Mouse (Mus musculus): ENCODE measurements at regions not wholly inside any gene's neighbourhood (a gene's known extent, or its start where the extent isn't known, plus 50 kb on each side); places are given as distances from the start of the nearest gene placed in this dataset.

DNA sequence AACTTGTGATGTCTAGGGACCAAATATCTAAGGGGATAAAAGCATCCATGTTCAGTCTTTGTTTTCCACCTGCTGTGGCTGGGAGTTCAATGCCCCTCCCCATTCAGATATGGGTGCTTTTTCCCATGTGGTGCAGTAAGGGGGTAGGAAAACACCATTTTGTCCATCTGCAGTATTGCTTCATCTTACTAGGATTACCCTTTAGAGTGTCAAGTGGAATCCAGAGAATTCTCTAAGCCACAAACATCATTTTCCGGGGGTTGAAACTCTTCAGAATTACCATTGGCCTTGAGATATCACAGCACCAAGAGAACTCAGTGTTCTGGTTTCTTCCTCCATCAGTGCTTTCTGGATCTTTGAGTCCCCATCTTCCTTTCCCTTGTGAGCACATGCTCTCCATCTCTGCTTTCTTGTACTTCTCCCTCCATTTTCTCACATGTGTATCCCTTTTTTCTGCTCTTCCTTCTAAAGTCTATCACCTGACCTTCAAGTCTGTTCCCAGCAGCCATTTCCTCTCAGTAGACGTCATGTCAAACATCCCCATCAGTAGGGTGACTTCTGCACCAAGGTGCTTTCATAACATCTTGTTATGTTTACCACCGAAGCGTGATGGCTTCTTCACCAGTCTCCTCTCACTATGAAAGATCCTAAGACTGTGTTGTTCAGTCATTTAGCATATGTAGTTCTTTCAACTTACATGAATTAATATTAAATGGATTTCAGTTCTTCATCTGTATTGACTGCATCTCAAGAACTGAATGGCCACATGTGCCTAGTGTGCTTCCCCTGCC is 431.6 kb upstream of the Ubash3b start:
- no peaks in the 10 kb centered on the region for H3K9me3 ChIP-seq (ENCODE audit: control insufficient read depth, low read depth, low read length)
- no peaks in the 10 kb centered on the region for H3K27me3 ChIP-seq (ENCODE audit: control insufficient read depth, insufficient read depth, low read length)
- H3K4me1 ChIP-seq (ENCODE audit: control insufficient read depth, insufficient read depth, low read length): peaks cover 18% of the 10 kb centered on the region; the same call in 1 of the 2 replicates
- 88% methylated on average over 4 of the region's 4 CpGs for WGBS
- no peak overlapping the region for H3K9ac ChIP-seq (replicated peaks; ENCODE audit: low read depth, low read length)
- H3K27ac ChIP-seq (ENCODE audit: low read length): no peak overlapping the region
- no peak for ATAC-seq (ENCODE audit: insufficient number of reproducible peaks, insufficient read depth, low FRiP score, low read depth)
- H3K4me2 ChIP-seq (replicated peaks; ENCODE audit: low read depth, low read length): no peak overlapping the region
- no peak overlapping the region for H3K4me3 ChIP-seq (ENCODE audit: low read depth, low read length)
- H3K36me3 ChIP-seq (ENCODE audit: control insufficient read depth, insufficient read depth, low read length): peaks cover 40% of the 10 kb centered on the region

GRCm38 (mm10) chr9:41592101-41592500 is 430.6 kb upstream of the Ubash3b start:
- Histone ChIP-seq H3K4me3 (ENCODE audit: low read depth, low read length) (no peak overlapping the region), H3K27ac (ENCODE audit: low read length) (no peak overlapping the region), H3K9me3 (ENCODE audit: control insufficient read depth, low read depth, low read length) (no peaks in the 10 kb centered on the region), H3K4me1 (ENCODE audit: control insufficient read depth, insufficient read depth, low read length) (peaks cover 25% of the 10 kb centered on the region; the same call in 1 of the 2 replicates), H3K4me2 (replicated peaks; ENCODE audit: low read depth, low read length) (no peak overlapping the region), H3K36me3 (ENCODE audit: control insufficient read depth, insufficient read depth, low read length) (peaks cover 42% of the 10 kb centered on the region), H3K27me3 (ENCODE audit: control insufficient read depth, insufficient read depth, low read length) (no peaks in the 10 kb centered on the region), H3K9ac (replicated peaks; ENCODE audit: low read depth, low read length) (no peak overlapping the region)
- WGBS: 88% methylated on average over 1 of the region's 1 CpGs
- ATAC-seq (ENCODE audit: insufficient number of reproducible peaks, insufficient read depth, low FRiP score, low read depth): no peak

DNA sequence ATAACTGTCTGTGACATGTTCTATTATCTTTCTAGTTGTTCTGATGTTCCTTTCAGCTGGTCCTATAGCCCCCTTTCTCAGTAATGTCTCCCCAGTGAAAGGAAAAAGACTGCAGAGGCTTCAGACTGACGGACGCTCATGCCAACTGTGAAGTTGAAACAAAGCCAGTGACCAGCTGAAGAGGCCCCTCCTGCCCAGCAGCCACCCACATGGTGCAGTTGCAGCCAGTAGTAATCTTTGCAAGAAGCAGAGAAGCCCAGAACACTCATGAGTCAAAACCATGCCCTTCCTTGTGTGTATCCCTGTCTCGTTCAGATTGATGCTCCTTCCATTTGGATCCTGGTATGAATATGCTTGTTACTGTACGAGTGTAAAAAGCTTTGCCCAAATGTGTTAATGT is 428.7 kb upstream of the Ubash3b start:
- no peak overlapping the region for H3K9ac ChIP-seq (replicated peaks; ENCODE audit: low read depth, low read length)
- no peak overlapping the region for H3K4me3 ChIP-seq (ENCODE audit: low read depth, low read length)
- H3K27me3 ChIP-seq (ENCODE audit: control insufficient read depth, insufficient read depth, low read length): no peaks in the 10 kb centered on the region
- peaks cover 51% of the 10 kb centered on the region for H3K36me3 ChIP-seq (ENCODE audit: control insufficient read depth, insufficient read depth, low read length)
- WGBS: 81% methylated on average over 4 of the region's 4 CpGs
- no peak overlapping the region for H3K27ac ChIP-seq (ENCODE audit: low read length)
- peaks cover 35% of the 10 kb centered on the region; the same call in 1 of the 2 replicates for H3K4me1 ChIP-seq (ENCODE audit: control insufficient read depth, insufficient read depth, low read length)
- H3K9me3 ChIP-seq (ENCODE audit: control insufficient read depth, low read depth, low read length): no peaks in the 10 kb centered on the region
- H3K4me2 ChIP-seq (replicated peaks; ENCODE audit: low read depth, low read length): no peak overlapping the region
- ATAC-seq (ENCODE audit: insufficient number of reproducible peaks, insufficient read depth, low FRiP score, low read depth): no peak

DNA sequence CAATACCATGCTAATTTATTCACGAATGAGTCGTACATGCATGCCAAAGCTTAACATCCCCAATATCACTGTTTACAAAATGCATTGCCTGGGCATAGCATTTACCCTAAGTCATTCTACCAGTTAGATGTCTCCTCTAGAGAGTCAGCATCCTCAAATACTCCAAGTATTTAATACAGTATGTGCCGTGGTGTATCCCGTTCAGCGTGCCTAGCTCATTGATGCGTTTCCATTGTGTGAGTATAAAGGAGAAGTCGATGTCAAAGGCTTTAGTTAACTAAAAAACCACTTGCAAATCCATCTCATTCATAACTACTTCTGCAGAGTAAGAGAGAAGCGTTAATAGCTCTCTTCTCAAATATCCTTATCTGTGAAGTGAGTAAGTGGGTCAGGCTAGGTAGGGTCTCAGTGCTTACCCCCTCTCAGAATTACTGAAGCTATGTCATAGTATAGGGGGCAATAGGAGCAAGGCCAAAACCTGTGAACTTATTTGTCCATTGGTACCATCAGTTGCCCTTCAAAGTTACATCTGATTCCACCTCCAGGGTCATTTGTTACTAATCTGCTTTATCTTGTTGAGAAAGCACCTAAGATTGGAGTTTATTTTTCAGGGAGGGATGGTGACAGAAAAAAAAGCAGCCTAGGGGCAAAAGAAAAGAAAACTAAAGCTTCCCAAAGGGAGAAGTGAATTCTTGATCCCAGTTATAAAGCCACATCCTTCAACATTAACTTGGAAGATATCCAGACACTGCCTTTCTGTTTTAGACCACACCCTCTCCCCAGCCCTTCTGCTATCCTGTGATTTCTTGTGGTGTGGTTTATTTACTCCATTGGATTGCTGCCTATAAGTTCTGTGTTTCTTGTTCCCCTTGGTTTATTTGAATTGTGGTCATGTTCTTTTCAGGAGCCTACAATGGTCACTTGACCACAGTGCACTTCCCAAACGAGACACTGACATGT is 427.2 kb upstream of the Ubash3b start:
- Histone ChIP-seq H3K4me2 (replicated peaks; ENCODE audit: low read depth, low read length) (no peak overlapping the region), H3K9me3 (ENCODE audit: control insufficient read depth, low read depth, low read length) (no peaks in the 10 kb centered on the region), H3K4me1 (ENCODE audit: control insufficient read depth, insufficient read depth, low read length) (peaks cover 35% of the 10 kb centered on the region; the same call in 1 of the 2 replicates), H3K36me3 (ENCODE audit: control insufficient read depth, insufficient read depth, low read length) (peaks cover 51% of the 10 kb centered on the region), H3K4me3 (ENCODE audit: low read depth, low read length) (no peak overlapping the region), H3K9ac (replicated peaks; ENCODE audit: low read depth, low read length) (no peak overlapping the region), H3K27me3 (ENCODE audit: control insufficient read depth, insufficient read depth, low read length) (no peaks in the 10 kb centered on the region), H3K27ac (ENCODE audit: low read length) (no peak overlapping the region; the same call in 1 of the 2 replicates)
- 79% methylated on average over 9 of the region's 9 CpGs for WGBS
- no peak for ATAC-seq (ENCODE audit: insufficient number of reproducible peaks, insufficient read depth, low FRiP score, low read depth)

DNA sequence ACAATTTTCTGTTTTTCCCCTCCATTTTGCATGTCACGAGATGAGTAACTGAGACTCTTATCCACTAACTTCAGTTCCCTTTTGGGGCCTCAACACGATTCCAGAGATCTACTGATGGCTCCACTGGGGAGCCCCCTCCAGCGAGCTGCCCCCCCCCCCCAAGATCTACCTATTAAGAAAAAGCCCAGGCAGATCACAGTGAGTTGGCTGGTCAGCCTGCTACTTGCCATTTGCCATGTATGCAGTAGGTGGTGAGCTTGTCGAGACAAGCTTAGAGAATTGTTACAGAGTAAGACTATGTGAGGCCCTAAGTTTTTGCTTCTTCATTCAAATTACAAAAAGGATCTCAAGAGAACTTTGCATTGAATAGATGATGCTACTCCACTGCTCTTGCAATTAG is 426.3 kb upstream of the Ubash3b start:
- Histone ChIP-seq H3K9ac (replicated peaks; ENCODE audit: low read depth, low read length) (no peak overlapping the region), H3K4me2 (replicated peaks; ENCODE audit: low read depth, low read length) (no peak overlapping the region), H3K36me3 (ENCODE audit: control insufficient read depth, insufficient read depth, low read length) (peaks cover 51% of the 10 kb centered on the region), H3K9me3 (ENCODE audit: control insufficient read depth, low read depth, low read length) (no peaks in the 10 kb centered on the region), H3K4me1 (ENCODE audit: control insufficient read depth, insufficient read depth, low read length) (peaks cover 35% of the 10 kb centered on the region; the same call in 1 of the 2 replicates), H3K27ac (ENCODE audit: low read length) (peak overlapping the region; percentile 39; the same call in 1 of the 2 replicates), H3K27me3 (ENCODE audit: control insufficient read depth, insufficient read depth, low read length) (no peaks in the 10 kb centered on the region), H3K4me3 (ENCODE audit: low read depth, low read length) (no peak overlapping the region)
- WGBS: 48% methylated on average over 4 of the region's 4 CpGs
- no peak for ATAC-seq (ENCODE audit: insufficient number of reproducible peaks, insufficient read depth, low FRiP score, low read depth)

DNA sequence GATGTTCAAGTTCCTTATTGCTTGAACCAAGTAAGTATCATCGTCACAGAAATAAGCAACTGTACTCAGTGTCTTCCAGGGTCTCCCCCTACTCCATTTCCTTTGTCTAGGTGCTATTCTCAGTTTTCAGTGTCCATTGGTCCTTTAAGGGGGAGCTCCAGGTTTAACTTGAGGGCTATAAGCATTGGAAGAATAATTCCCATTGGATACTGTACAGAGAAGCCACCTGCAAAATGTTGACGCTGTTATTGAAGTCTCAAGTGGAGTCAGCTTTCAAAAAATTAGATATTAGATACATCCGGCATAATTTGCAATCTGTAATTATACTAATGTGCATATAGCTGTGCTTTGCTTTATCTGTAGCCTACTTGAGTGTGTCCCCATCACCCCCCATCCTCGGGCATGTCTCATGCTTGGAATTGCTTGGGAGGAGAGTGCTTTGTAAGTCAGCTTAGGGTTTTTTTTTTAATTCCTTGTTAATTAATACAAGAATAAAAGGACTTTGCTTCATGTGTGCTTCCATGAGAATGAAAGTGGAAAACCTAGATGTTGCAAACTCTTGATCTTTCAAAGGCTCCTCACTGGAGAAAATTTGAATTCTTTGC is 425.6 kb upstream of the Ubash3b start:
- peaks cover 35% of the 10 kb centered on the region; the same call in 1 of the 2 replicates for H3K4me1 ChIP-seq (ENCODE audit: control insufficient read depth, insufficient read depth, low read length)
- WGBS: 74% methylated on average over 4 of the region's 4 CpGs
- H3K9ac ChIP-seq (replicated peaks; ENCODE audit: low read depth, low read length): no peak overlapping the region
- peak overlapping the region; percentile 39 for H3K4me2 ChIP-seq (replicated peaks; ENCODE audit: low read depth, low read length)
- no peaks in the 10 kb centered on the region for H3K27me3 ChIP-seq (ENCODE audit: control insufficient read depth, insufficient read depth, low read length)
- ATAC-seq (ENCODE audit: insufficient number of reproducible peaks, insufficient read depth, low FRiP score, low read depth): no peak
- H3K36me3 ChIP-seq (ENCODE audit: control insufficient read depth, insufficient read depth, low read length): peaks cover 47% of the 10 kb centered on the region
- peak overlapping the region; percentile 39; the same call in 1 of the 2 replicates for H3K27ac ChIP-seq (ENCODE audit: low read length)
- no peaks in the 10 kb centered on the region for H3K9me3 ChIP-seq (ENCODE audit: control insufficient read depth, low read depth, low read length)
- H3K4me3 ChIP-seq (ENCODE audit: low read depth, low read length): no peak overlapping the region

DNA sequence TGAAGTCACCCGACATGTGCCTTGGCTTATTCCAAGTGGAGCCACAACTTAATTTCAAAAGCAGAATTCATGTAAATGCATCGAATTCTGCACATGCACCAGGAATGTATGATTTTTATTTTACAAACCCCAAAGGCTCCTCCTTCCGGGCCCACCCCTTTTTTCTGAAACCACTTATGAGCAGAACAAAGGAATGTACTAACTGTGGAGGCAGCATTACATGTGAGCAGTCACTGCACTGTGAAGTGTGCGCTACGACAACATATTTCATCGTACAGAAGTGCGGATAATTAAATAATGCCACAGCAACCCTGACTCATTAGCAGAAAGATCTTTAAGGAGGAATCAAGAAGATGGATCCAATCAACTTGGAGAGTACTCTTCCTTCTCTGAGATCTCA is 424.8 kb upstream of the Ubash3b start:
- Histone ChIP-seq H3K36me3 (ENCODE audit: control insufficient read depth, insufficient read depth, low read length) (peaks cover 40% of the 10 kb centered on the region), H3K9me3 (ENCODE audit: control insufficient read depth, low read depth, low read length) (no peaks in the 10 kb centered on the region), H3K27me3 (ENCODE audit: control insufficient read depth, insufficient read depth, low read length) (no peaks in the 10 kb centered on the region), H3K27ac (ENCODE audit: low read length) (peak overlapping the region; percentile 23; the same call in 1 of the 2 replicates), H3K4me3 (ENCODE audit: low read depth, low read length) (peak overlapping the region; percentile 2; the same call in 1 of the 2 replicates), H3K4me1 (ENCODE audit: control insufficient read depth, insufficient read depth, low read length) (peaks cover 35% of the 10 kb centered on the region; the same call in 1 of the 2 replicates), H3K4me2 (replicated peaks; ENCODE audit: low read depth, low read length) (peak overlapping the region; percentile 39), H3K9ac (replicated peaks; ENCODE audit: low read depth, low read length) (0 out of 2 replicates have a peak overlapping the region, but pooled peaks have one; percentile 4)
- 66% methylated on average over 7 of the region's 7 CpGs for WGBS
- no peak for ATAC-seq (ENCODE audit: insufficient number of reproducible peaks, insufficient read depth, low FRiP score, low read depth)

- no peaks in the 10 kb centered on the region for H3K27me3 ChIP-seq (ENCODE audit: control insufficient read depth, insufficient read depth, low read length)
- peaks cover 35% of the 10 kb centered on the region; the same call in 1 of the 2 replicates for H3K4me1 ChIP-seq (ENCODE audit: control insufficient read depth, insufficient read depth, low read length)
- H3K4me3 ChIP-seq (ENCODE audit: low read depth, low read length): peak overlapping the region; percentile 2; the same call in 1 of the 2 replicates
- H3K27ac ChIP-seq (ENCODE audit: low read length): peak overlapping the region; percentile 23; the same call in 1 of the 2 replicates
- H3K36me3 ChIP-seq (ENCODE audit: control insufficient read depth, insufficient read depth, low read length): peaks cover 34% of the 10 kb centered on the region
- peak overlapping the region; percentile 39 for H3K4me2 ChIP-seq (replicated peaks; ENCODE audit: low read depth, low read length)
- WGBS: 34% methylated on average over 5 of the region's 5 CpGs
- no peak for ATAC-seq (ENCODE audit: insufficient number of reproducible peaks, insufficient read depth, low FRiP score, low read depth)
- 0 out of 2 replicates have a peak overlapping the region, but pooled peaks have one; percentile 4 for H3K9ac ChIP-seq (replicated peaks; ENCODE audit: low read depth, low read length)
- H3K9me3 ChIP-seq (ENCODE audit: control insufficient read depth, low read depth, low read length): no peaks in the 10 kb centered on the region
Measured at GRCm38 (mm10) chr9:41585771-41586170, 424.3 kb upstream of the Ubash3b start.
